Mouse (Mus musculus) B cell, adult 62 days (primary cell): ENCODE measurements around the gene Vmn1r38. TPM values are rescaled to one million over a fixed set of nuclear protein-coding genes. Genes with fewer than 3 reads are reported as not detected.

Experiments used
- total RNA-seq: library from RNA; stranded (reverse); gene quantifications from 4 replicates; pipeline ENCODE4 v1.2.4, GENCODE M21; 2023

Vmn1r38 gene
- total RNA-seq, result not detected in 4 replicates

GRCm38 (mm10) chr6:66782527-66782926 is at the start of gene Vmn1r38:
TSS of gene Vmn1r38 (minus strand) at chr6:66782627.

GRCm38 (mm10) chr6:66810509-66810908 is 28.1 kb upstream of the Vmn1r38 start, which contains the start of gene Vmn1r39:
TSS of gene Vmn1r39 (minus strand) at chr6:66810609.

GRCm38 (mm10) chr6:66729082-66729481 is 53.3 kb downstream of the Vmn1r38 start, which contains the start of gene Vmn1r37:
TSS of gene Vmn1r37 (plus strand) at chr6:66729382.

Other genes with a start within 250 kb of the Vmn1r38 start
- gene Mad2l1, start 247.2 kb downstream of the Vmn1r38 start, total RNA-seq, result 14.6 to 16.6 TPM (median 15.7 TPM) in 4 replicates
- gene Vmn1r32, start 222.5 kb downstream of the Vmn1r38 start, total RNA-seq, result not detected in 4 replicates
- gene Vmn1r33, start 164.3 kb downstream of the Vmn1r38 start, total RNA-seq, result not detected in 4 replicates
- gene Vmn1r34, start 138.7 kb downstream of the Vmn1r38 start, total RNA-seq, result not detected in 4 replicates
- not detected in 4 replicates for gene Vmn1r35, start 96.7 kb downstream of the Vmn1r38 start, total RNA-seq
- gene Vmn1r36, start 63.5 kb downstream of the Vmn1r38 start, total RNA-seq, result not detected in 4 replicates
- gene Vmn1r37, start 53.2 kb downstream of the Vmn1r38 start, total RNA-seq, result not detected in 4 replicates
- gene Vmn1r39, start 28.0 kb upstream of the Vmn1r38 start, total RNA-seq, result not detected in 4 replicates
- gene Gng12, start 113.8 kb upstream of the Vmn1r38 start, total RNA-seq, result 7.0 to 11.8 TPM (median 8.5 TPM) in 4 replicates